Comparison of ENCODE assay signal across 29 mouse cellular contexts in the genomic region with DNA sequence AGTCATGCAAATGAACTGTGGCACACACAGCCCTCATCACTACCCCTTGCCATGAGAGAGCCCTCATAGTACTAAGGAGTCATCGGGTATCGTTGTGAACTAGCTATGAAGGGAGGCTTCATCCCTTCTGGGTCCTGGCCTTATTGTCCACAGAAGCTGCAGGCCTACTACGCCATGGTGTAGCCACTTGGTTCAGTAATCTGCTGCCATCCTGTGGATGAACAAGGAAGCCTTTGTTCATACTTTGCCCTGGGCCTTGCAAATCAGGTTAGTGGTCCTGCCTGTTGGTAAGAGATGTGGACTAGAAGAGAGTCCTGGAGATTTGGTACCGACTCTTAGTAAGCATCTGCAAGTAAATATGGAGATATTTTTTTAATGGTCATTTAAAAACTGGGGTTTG. TPM values are rescaled to one million over a fixed set of nuclear protein-coding genes. Genes with fewer than 3 reads are reported as not detected.
DNase-seq lines count a peak whose midpoint lies in the region; ATAC-seq and TF ChIP-seq lines count a peak whose summit lies in the region.
"Had no signal": no experiment of that assay in that cellular context is flagged by ENCODE, and none has a peak within 500 bp of the region (broad histone marks: within the 10 kb centered on the region; RNA-seq: fewer than 3 reads in every experiment).

No protein-coding gene starts in this region.

- H3K36me3 ChIP-seq in forebrain, postnatal 0 days (ENCODE audit: insufficient read depth), result no peaks in the 10 kb centered on the region
- H3K36me3 ChIP-seq in forebrain, embryonic 15.5 days, result no peaks in the 10 kb centered on the region
- H3K36me3 ChIP-seq in midbrain, postnatal 0 days (ENCODE audit: insufficient read depth, low read length), result no peaks in the 10 kb centered on the region
- no peaks in the 10 kb centered on the region for H3K36me3 ChIP-seq in midbrain, embryonic 16.5 days (ENCODE audit: control insufficient read depth, insufficient read depth, low read length)
- H3K36me3 ChIP-seq: forebrain, embryonic 10.5 days; G1E; heart, embryonic 10.5 days; hindbrain, embryonic 10.5 days; limb, embryonic 13.5 days; liver, embryonic 15.5 days; midbrain, embryonic 10.5 days; neural tube, embryonic 12.5 days had no signal

- peak; percentile 20; the same call in 1 of the 2 replicates for TF ChIP-seq CTCF in forebrain, postnatal 0 days (IDR thresholded peaks at IDR 0.05; ENCODE audit: low read depth)
- peak; percentile 69 for TF ChIP-seq CTCF in layer of hippocampus, adult 2 months (conservative IDR thresholded peaks at IDR 0.05)
- peak; percentile 41 for TF ChIP-seq CTCF in midbrain, postnatal 0 days (IDR thresholded peaks at IDR 0.05)

- H3K4me3 ChIP-seq in forebrain, postnatal 0 days (ENCODE audit: low read depth, low read length), result no peak overlapping the region
- H3K4me3 ChIP-seq in forebrain, embryonic 15.5 days, result no peak overlapping the region
- no peak overlapping the region for H3K4me3 ChIP-seq in layer of hippocampus, adult 2 months
- H3K4me3 ChIP-seq in midbrain, postnatal 0 days (ENCODE audit: low read depth, low read length), result no peak overlapping the region
- H3K4me3 ChIP-seq in midbrain, embryonic 16.5 days (ENCODE audit: low read depth, low read length), result no peak overlapping the region
- H3K4me3 ChIP-seq: forebrain, embryonic 10.5 days; heart, embryonic 10.5 days; hindbrain, embryonic 10.5 days; limb, embryonic 13.5 days; liver, embryonic 15.5 days; midbrain, embryonic 10.5 days; neural tube, embryonic 12.5 days had no signal

- H3K27me3 ChIP-seq in forebrain, postnatal 0 days (ENCODE audit: insufficient read depth, low read length), result no peaks in the 10 kb centered on the region
- no peaks in the 10 kb centered on the region for H3K27me3 ChIP-seq in forebrain, embryonic 15.5 days
- H3K27me3 ChIP-seq in midbrain, postnatal 0 days (ENCODE audit: insufficient read depth, low read length), result no peaks in the 10 kb centered on the region
- H3K27me3 ChIP-seq in midbrain, embryonic 16.5 days (ENCODE audit: control insufficient read depth, insufficient read depth, low read depth, low read length), result peaks cover 5% of the 10 kb centered on the region; the same call in 1 of the 2 replicates
- H3K27me3 ChIP-seq: neural tube, embryonic 12.5 days had no signal

- WGBS in forebrain, postnatal 0 days, result 71% methylated on average over 4 of the region's 4 CpGs
- 75% methylated on average over 4 of the region's 4 CpGs for WGBS in forebrain, embryonic 15.5 days
- WGBS in midbrain, postnatal 0 days, result 79% methylated on average over 4 of the region's 4 CpGs
- WGBS in midbrain, embryonic 16.5 days, result 72% methylated on average over 4 of the region's 4 CpGs

- intact Hi-C loops in gastrocnemius, postnatal 14 days (cut with DNase I; ENCODE audit: low total_unique reads), result loop anchor here (5.0 kb wide), 1 partner anchor 33 kb away; the partner anchor contains the start of gene Alox8

- no peak overlapping the region for H3K9ac ChIP-seq in forebrain, postnatal 0 days
- no peak overlapping the region for H3K9ac ChIP-seq in forebrain, embryonic 15.5 days (replicated peaks)
- no peak overlapping the region for H3K9ac ChIP-seq in midbrain, postnatal 0 days (replicated peaks; ENCODE audit: low read length, poor library complexity, severe bottlenecking)
- no peak overlapping the region for H3K9ac ChIP-seq in midbrain, embryonic 16.5 days (ENCODE audit: low read depth, low read length)
- H3K9ac ChIP-seq: limb, embryonic 13.5 days; liver, embryonic 15.5 days; neural tube, embryonic 12.5 days had no signal

- no peaks in the 10 kb centered on the region for H3K9me3 ChIP-seq in forebrain, postnatal 0 days (ENCODE audit: low read length)
- no peaks in the 10 kb centered on the region for H3K9me3 ChIP-seq in forebrain, embryonic 15.5 days
- no peaks in the 10 kb centered on the region for H3K9me3 ChIP-seq in midbrain, postnatal 0 days (ENCODE audit: low read length)
- H3K9me3 ChIP-seq in midbrain, embryonic 16.5 days (replicated peaks; ENCODE audit: control insufficient read depth, low read length, poor library complexity, severe bottlenecking), result no peaks in the 10 kb centered on the region
- H3K9me3 ChIP-seq: forebrain, embryonic 10.5 days; G1E; heart, embryonic 10.5 days; hindbrain, embryonic 10.5 days; limb, embryonic 13.5 days; liver, embryonic 15.5 days; midbrain, embryonic 10.5 days; neural tube, embryonic 12.5 days had no signal

- no peak for DNase-seq in forebrain, postnatal 0 days
- no peak for DNase-seq in layer of hippocampus, adult 2 months (ENCODE audit: low spot score in 2 of 2)
- DNase-seq in layer of hippocampus, postnatal 14 days (ENCODE audit: low spot score in 2 of 2), result no peak
- DNase-seq in midbrain, postnatal 0 days (ENCODE audit: low spot score), result no peak
- DNase-seq in thymus, postnatal 14 days, result no peak
- no peak for DNase-seq in gastrocnemius, postnatal 14 days
- DNase-seq: adrenal gland, adult 8-10 months; cerebellum, adult 9-10 months; heart, postnatal 10 days; kidney, adult 8-10 months; kidney, postnatal 14 days; layer of hippocampus, postnatal 36 days; right cerebral cortex, postnatal 14 days had no signal

- ATAC-seq in forebrain, postnatal 0 days, result no peak
- ATAC-seq in forebrain, embryonic 15.5 days (replicated peaks), result no peak
- ATAC-seq in midbrain, postnatal 0 days (ENCODE audit: low FRiP score), result no peak
- no peak for ATAC-seq in midbrain, embryonic 16.5 days
- ATAC-seq: activated CD4-positive, CD25-positive, alpha-beta regulatory T cell, adult 4 months; lung, postnatal 0 days had no signal

- no peak overlapping the region for H3K27ac ChIP-seq in forebrain, postnatal 0 days (ENCODE audit: low read depth, low read length)
- no peak overlapping the region for H3K27ac ChIP-seq in forebrain, embryonic 15.5 days (replicated peaks)
- H3K27ac ChIP-seq in layer of hippocampus, adult 2 months, result no peak overlapping the region
- no peak overlapping the region for H3K27ac ChIP-seq in midbrain, postnatal 0 days (ENCODE audit: low read depth, low read length)
- no peak overlapping the region for H3K27ac ChIP-seq in midbrain, embryonic 16.5 days (ENCODE audit: low read length)
- H3K27ac ChIP-seq: forebrain, embryonic 10.5 days; heart, embryonic 10.5 days; hindbrain, embryonic 10.5 days; limb, embryonic 13.5 days; liver, embryonic 15.5 days; midbrain, embryonic 10.5 days; neural tube, embryonic 12.5 days had no signal

- H3K4me2 ChIP-seq in forebrain, postnatal 0 days (ENCODE audit: low read depth), result no peak overlapping the region
- H3K4me2 ChIP-seq in forebrain, embryonic 15.5 days (replicated peaks), result no peak overlapping the region
- H3K4me2 ChIP-seq in midbrain, postnatal 0 days (ENCODE audit: low read depth, low read length, poor library complexity, severe bottlenecking), result no peak overlapping the region
- H3K4me2 ChIP-seq in midbrain, embryonic 16.5 days (ENCODE audit: low read length), result no peak overlapping the region
- H3K4me2 ChIP-seq: limb, embryonic 13.5 days; liver, embryonic 15.5 days; neural tube, embryonic 12.5 days had no signal

- no peaks in the 10 kb centered on the region for H3K4me1 ChIP-seq in forebrain, postnatal 0 days (ENCODE audit: insufficient read depth)
- H3K4me1 ChIP-seq in forebrain, embryonic 15.5 days, result peaks cover 7% of the 10 kb centered on the region
- no peaks in the 10 kb centered on the region for H3K4me1 ChIP-seq in midbrain, postnatal 0 days (ENCODE audit: insufficient read depth, low read length)
- no peaks in the 10 kb centered on the region; the same call in 1 of the 2 replicates for H3K4me1 ChIP-seq in midbrain, embryonic 16.5 days (ENCODE audit: control insufficient read depth, insufficient read depth, low read length)

RNA-seq across cellular contexts. Expression of gene Gucy2e, which starts 6.4 kb away (rescaled TPM):
- 0.67 and 0.77 TPM in 2 replicates for total RNA-seq in forebrain, postnatal 0 days (2014; rRNA removed)
- polyA plus RNA-seq in forebrain, postnatal 0 days (2015; fragmentation: Nextera tagmentation; extraction: Ambion mirVana), result 0.60 and 0.85 TPM in 2 replicates
- 0.47 and 0.52 TPM in 2 replicates for polyA plus RNA-seq in forebrain, embryonic 15.5 days (2015; fragmentation: Nextera tagmentation; extraction: Ambion mirVana)
- 1 to 10 TPM; 2.1 to 2.3 TPM for total RNA-seq in layer of hippocampus, adult 2 months (2021)
- 1 to 10 TPM; 1.0 to 1.1 TPM for total RNA-seq in layer of hippocampus, postnatal 14 days (2021)
- 1.3 and 1.4 TPM in 2 replicates for total RNA-seq in midbrain, postnatal 0 days (2014; rRNA removed)
- polyA plus RNA-seq in midbrain, postnatal 0 days (2015; fragmentation: Nextera tagmentation; extraction: Ambion mirVana), result 0.97 and 1.0 TPM in 2 replicates
- polyA plus RNA-seq in midbrain, embryonic 16.5 days (2015; fragmentation: Nextera tagmentation; extraction: Ambion mirVana), result 0.51 and 0.67 TPM in 2 replicates
- not detected for total RNA-seq in gastrocnemius, postnatal 14 days (2021)
- total RNA-seq: adrenal gland, adult 8-10 months; gastrocnemius, adult 18-20 months; gastrocnemius, postnatal 4 days had no signal
- polyA plus RNA-seq: embryonic facial prominence, embryonic 11.5 days; G1E; liver, embryonic 15.5 days had no signal

RNA-seq across cellular contexts. Expression of gene Alox8, which starts 32.8 kb away (rescaled TPM):
- 1.2 and 1.7 TPM in 2 replicates for total RNA-seq in forebrain, postnatal 0 days (2014; rRNA removed)
- 0.34 and 0.54 TPM in 2 replicates for polyA plus RNA-seq in forebrain, postnatal 0 days (2015; fragmentation: Nextera tagmentation; extraction: Ambion mirVana)
- polyA plus RNA-seq in forebrain, embryonic 15.5 days (2015; fragmentation: Nextera tagmentation; extraction: Ambion mirVana), result 0.05 TPM in 1 of 2 replicates, not detected in the other
- 1 to 10 TPM; 7.5 to 8.2 TPM for total RNA-seq in layer of hippocampus, adult 2 months (2021)
- total RNA-seq in layer of hippocampus, postnatal 14 days (2021), result 1 to 10 TPM; 5.5 to 8.4 TPM
- total RNA-seq in midbrain, postnatal 0 days (2014; rRNA removed), result 3.5 and 4.1 TPM in 2 replicates
- 2.0 and 2.1 TPM in 2 replicates for polyA plus RNA-seq in midbrain, postnatal 0 days (2015; fragmentation: Nextera tagmentation; extraction: Ambion mirVana)
- 0.59 and 0.72 TPM in 2 replicates for polyA plus RNA-seq in midbrain, embryonic 16.5 days (2015; fragmentation: Nextera tagmentation; extraction: Ambion mirVana)
- not detected for total RNA-seq in gastrocnemius, postnatal 14 days (2021)
- total RNA-seq: adrenal gland, adult 8-10 months; common myeloid progenitor, adult 5-6 weeks; gastrocnemius, adult 18-20 months; gastrocnemius, postnatal 4 days had no signal
- polyA plus RNA-seq: embryonic facial prominence, embryonic 11.5 days; G1E; hindbrain, embryonic 10.5 days had no signal
